In genomic region chr13:54192021-54192481, GRCm38 (mm10) we compare ENCODE assay signal across 8 mouse cellular contexts. TPM values are rescaled to one million over a fixed set of nuclear protein-coding genes. Genes with fewer than 3 reads are reported as not detected.
DNase-seq lines count a peak whose midpoint lies in the region; ATAC-seq and TF ChIP-seq lines count a peak whose summit lies in the region.

Gene Hrh2, plus strand, starts transcription at chr13:54192129.

- WGBS in bone marrow, adult 2 months = under 1% methylated on average over 31 of the region's 31 CpGs
- 1% methylated on average over 31 of the region's 31 CpGs for WGBS in limb, embryonic 15.5 days

- DNase-seq in layer of hippocampus, adult 2 months (ENCODE audit: low spot score in 2 of 2) = peak; percentile 37 to 42
- DNase-seq in layer of hippocampus, adult 8-10 months (ENCODE audit: low spot score in 2 of 2) = no peak
- peak; percentile 60 to 62 for DNase-seq in frontal cortex, postnatal 36 days (ENCODE audit: low spot score in 2 of 2)
- peak; percentile 63 for DNase-seq in right cerebral cortex, postnatal 25 days
- DNase-seq in embryo, embryonic 10 days (ENCODE audit: low spot score) = no peak
- DNase-seq in cerebellum, adult 18-20 months = no peak

- H3K4me3 ChIP-seq in layer of hippocampus, adult 2 months = peak within 1 kb of the TSS; percentile 70
- peak within 1 kb of the TSS; percentile 60 for H3K4me3 ChIP-seq in bone marrow, adult 2 months (replicated peaks; ENCODE audit: control insufficient read depth, low read depth, low read length)
- peak within 1 kb of the TSS; percentile 28 for H3K4me3 ChIP-seq in limb, embryonic 15.5 days

- no peak within 1 kb of the TSS for H3K9ac ChIP-seq in limb, embryonic 15.5 days

- no peak for ATAC-seq in limb, embryonic 15.5 days (ENCODE audit: insufficient number of reproducible peaks, low FRiP score, low TSS enrichment, low read depth)

- no peaks in the 10 kb centered on the region for H3K9me3 ChIP-seq in limb, embryonic 15.5 days

- no peak for TF ChIP-seq CTCF in layer of hippocampus, adult 2 months (conservative IDR thresholded peaks at IDR 0.05)
- TF ChIP-seq CTCF in bone marrow, adult 2 months (IDR thresholded peaks at IDR 0.05; ENCODE audit: control insufficient read depth, insufficient read depth, low read length) = no peak

- H3K4me1 ChIP-seq in bone marrow, adult 2 months (ENCODE audit: control insufficient read depth, insufficient read depth, low read length) = peaks cover 7% of the 10 kb centered on the region
- H3K4me1 ChIP-seq in limb, embryonic 15.5 days = peaks cover 6% of the 10 kb centered on the region

- H3K27ac ChIP-seq in layer of hippocampus, adult 2 months = peak within 1 kb of the TSS; percentile 83
- H3K27ac ChIP-seq in bone marrow, adult 2 months (ENCODE audit: control insufficient read depth, insufficient read depth, low read depth, low read length, poor library complexity) = peak within 1 kb of the TSS; percentile 31
- no peak within 1 kb of the TSS for H3K27ac ChIP-seq in limb, embryonic 15.5 days

- peaks cover 48% of the 10 kb centered on the region for H3K27me3 ChIP-seq in limb, embryonic 15.5 days

- H3K4me2 ChIP-seq in limb, embryonic 15.5 days = peak within 1 kb of the TSS; percentile 47

- TF ChIP-seq POLR2A in bone marrow, adult 2 months (IDR thresholded peaks at IDR 0.05; ENCODE audit: borderline replicate concordance, control insufficient read depth, low read depth, low read length) = peak; percentile 54; the same call in 1 of the 2 replicates

- no peaks in the 10 kb centered on the region for H3K36me3 ChIP-seq in limb, embryonic 15.5 days

RNA-seq across cellular contexts. Expression of gene Hrh2, which starts in this region (rescaled TPM):
- total RNA-seq in layer of hippocampus, adult 2 months (2021) = 1 to 10 TPM; 6.3 to 6.9 TPM
- total RNA-seq in layer of hippocampus, adult 8-10 months (2022) = 10 to 100 TPM in 2 of 4 experiments, 1 to 10 TPM in 2; 6.6 to 10.8 (median 8.9) TPM
- 1.3 and 4.4 TPM in 2 replicates for polyA plus RNA-seq in bone marrow, adult 2 months (2011; ENCODE audit: insufficient read depth, insufficient read length, low replicate concordance, missing spikeins)
- polyA plus RNA-seq in limb, embryonic 15.5 days (2015; fragmentation: Nextera tagmentation; extraction: Ambion mirVana) = 0.10 TPM in 1 of 2 replicates, not detected in the other

Comparison
In these comparisons a context has a peak if more than half of its experiments do, and no peak if none do; other contexts are left out.
1. DNase-seq: peak in layer of hippocampus, adult 2 months (2 of 2), frontal cortex, postnatal 36 days (2 of 2) and right cerebral cortex, postnatal 25 days (single experiment); none in layer of hippocampus, adult 8-10 months (0 of 2), embryo, embryonic 10 days (single experiment) and cerebellum, adult 18-20 months (0 of 2).
2. Peak in every context shown above with its lines, with median percentiles within 50 percentile points of each other: H3K4me3 ChIP-seq.